Mouse (Mus musculus) heart, postnatal 0 days (tissue): Measurements from ENCODE around the gene Map3k20.

Experiments
- CTCF ChIP-seq: IDR thresholded peaks from 2 replicates; pipeline ENCODE4 v1.5.1; 2016; ENCODE audit warnings: antibody characterized with exemption, control low read depth, low read depth
- EP300 ChIP-seq: IDR thresholded peaks from 2 replicates; pipeline ENCODE4 v1.6.1; 2016; ENCODE audit warnings: antibody characterized with exemption, low read depth

DNA sequence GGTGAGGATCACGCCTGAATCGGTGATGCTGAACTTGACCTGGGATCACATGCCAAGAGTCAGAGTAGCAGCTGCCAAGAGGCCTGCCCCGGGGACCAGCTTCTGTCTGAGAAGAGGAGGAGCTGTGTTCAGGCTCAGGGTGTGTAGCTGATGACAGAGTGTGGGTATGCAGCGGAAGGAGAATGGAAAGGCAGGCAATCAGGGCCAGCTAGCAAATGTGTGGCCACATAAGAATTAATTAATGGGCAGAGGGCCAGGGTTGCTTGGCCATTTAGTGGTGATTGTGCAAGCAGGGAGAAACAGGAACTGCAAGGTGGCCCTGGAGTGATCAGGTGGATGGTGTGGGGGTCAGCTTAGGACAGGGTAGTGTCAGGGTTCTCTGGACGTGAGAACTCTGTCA, 23.5 kb downstream of the Map3k20 start:
- no peak for TF ChIP-seq CTCF
- TF ChIP-seq EP300, result no peak
